Mouse (Mus musculus): ENCODE results near the gene Fam98a. TPM values are rescaled to one million over a fixed set of nuclear protein-coding genes. Genes with fewer than 3 reads are reported as not detected.

The Fam98a gene
- polyA plus RNA-seq, 1 experiment, result 30.1 TPM

- no peak for TF ChIP-seq CEBPB (IDR thresholded peaks at IDR 0.05; ENCODE audit: low read depth)
- no peak for TF ChIP-seq FOSL1 (IDR thresholded peaks at IDR 0.05; ENCODE audit: insufficient read depth, low read length, poor library complexity, severe bottlenecking)
- no peak for TF ChIP-seq MYOG (IDR thresholded peaks at IDR 0.05; ENCODE audit: control insufficient read depth, extremely low read depth, insufficient read length)
- no peak for TF ChIP-seq CTCF (IDR thresholded peaks at IDR 0.05; ENCODE audit: control insufficient read depth, insufficient read depth, insufficient read length)
- TF ChIP-seq MAX (IDR thresholded peaks at IDR 0.05), result no peak
- TF ChIP-seq MYOD1 (IDR thresholded peaks at IDR 0.05; ENCODE audit: control insufficient read depth, insufficient read length, low read depth), result no peak
- TF ChIP-seq USF1 (IDR thresholded peaks at IDR 0.05; ENCODE audit: low read depth), result no peak
- Histone ChIP-seq H3K79me3 (ENCODE audit: low read depth) (no peaks in the 10 kb centered on the region), H3ac (ENCODE audit: control insufficient read depth, insufficient read length, low read depth) (no peak overlapping the region)
These were observed 5.3 kb upstream of the Fam98a start for GRCm38 (mm10) chr17:75557031-75557430.

DNA sequence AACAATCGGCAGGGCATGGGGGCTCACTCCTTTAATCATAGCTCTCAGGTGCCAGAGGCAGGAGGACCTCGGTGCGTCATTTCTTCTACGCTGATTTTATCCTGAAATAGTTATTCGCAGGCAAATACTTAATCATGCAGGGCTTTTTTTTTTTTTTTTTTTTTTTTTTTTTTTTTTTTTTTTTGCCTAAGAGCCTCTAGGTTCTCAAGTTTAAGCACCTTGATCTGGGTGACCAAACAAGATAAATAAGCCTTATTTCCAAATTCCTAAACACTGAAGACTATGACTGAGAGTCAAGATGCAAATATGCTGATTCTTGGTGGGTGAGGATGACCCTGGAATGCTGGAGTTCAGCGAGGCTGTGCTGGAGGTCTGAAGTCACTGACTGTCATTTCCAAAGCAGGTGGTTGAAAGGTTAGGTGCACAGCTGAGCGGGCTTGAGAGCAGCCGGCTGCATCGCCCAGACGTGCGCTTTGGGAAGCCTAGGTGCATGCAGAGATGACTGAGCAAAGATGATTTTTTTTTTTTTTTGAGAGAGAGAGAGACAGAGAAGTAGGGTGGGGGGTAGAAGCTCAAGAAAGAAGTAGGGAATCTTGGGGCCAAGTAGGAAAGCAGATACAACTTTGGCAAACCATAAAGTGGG lies 854 bp downstream of the Fam98a start:
- Histone ChIP-seq H3K79me3 (ENCODE audit: low read depth) (peaks cover 46% of the 10 kb centered on the region), H3K27me3 (ENCODE audit: control insufficient read depth, insufficient read depth, insufficient read length) (no peaks in the 10 kb centered on the region), H3ac (ENCODE audit: control insufficient read depth, insufficient read length, low read depth) (peak overlapping the region; percentile 97), H3K79me2 (ENCODE audit: control insufficient read depth, insufficient read depth) (peaks cover 57% of the 10 kb centered on the region), H3K36me3 (ENCODE audit: control insufficient read depth, insufficient read depth) (peaks cover 19% of the 10 kb centered on the region), H3K4me3 (ENCODE audit: insufficient read depth, poor library complexity, severe bottlenecking) (peak overlapping the region; percentile 85)
- TF ChIP-seq USF1 (IDR thresholded peaks at IDR 0.05; ENCODE audit: low read depth) (no peak), FOSL1 (IDR thresholded peaks at IDR 0.05; ENCODE audit: insufficient read depth, low read length, poor library complexity, severe bottlenecking) (no peak), MYOD1 (IDR thresholded peaks at IDR 0.05; ENCODE audit: control insufficient read depth, insufficient read length, low read depth) (no peak), CTCF (IDR thresholded peaks at IDR 0.05; ENCODE audit: control insufficient read depth, insufficient read depth, insufficient read length) (no peak), MAX (IDR thresholded peaks at IDR 0.05) (no peak), CEBPB (IDR thresholded peaks at IDR 0.05; ENCODE audit: low read depth) (no peak), MYOG (IDR thresholded peaks at IDR 0.05; ENCODE audit: control insufficient read depth, extremely low read depth, insufficient read length) (no peak)

More at GRCm38 (mm10) chr17:75557031-75557430, 5.3 kb upstream of the Fam98a start:
- H3K36me3 ChIP-seq (ENCODE audit: control insufficient read depth, insufficient read depth), result no peaks in the 10 kb centered on the region
- no peak overlapping the region for H3K4me3 ChIP-seq (ENCODE audit: insufficient read depth, poor library complexity, severe bottlenecking)
- H3K79me2 ChIP-seq (ENCODE audit: control insufficient read depth, insufficient read depth), result no peaks in the 10 kb centered on the region
- no peaks in the 10 kb centered on the region for H3K27me3 ChIP-seq (ENCODE audit: control insufficient read depth, insufficient read depth, insufficient read length)

DNA sequence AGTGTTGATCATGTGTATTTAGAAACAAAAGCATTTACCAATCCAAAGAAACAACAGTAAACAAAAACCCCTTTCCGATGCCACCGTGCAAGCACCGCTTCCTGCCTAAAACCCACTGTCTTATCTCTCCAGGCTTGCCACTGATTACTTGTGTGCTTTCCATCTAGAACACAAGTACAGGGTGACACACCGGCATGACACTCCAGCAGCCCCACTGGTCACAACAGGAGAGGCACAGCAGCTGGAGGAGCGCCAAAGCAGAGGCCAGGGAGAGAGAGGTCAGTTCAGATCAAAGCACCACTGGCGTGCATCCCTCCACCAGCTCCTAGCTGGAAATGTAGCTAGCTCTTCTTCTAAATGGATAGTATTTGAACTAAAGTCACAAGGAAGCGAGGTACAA lies 7.5 kb downstream of the Fam98a start:
- Histone ChIP-seq H3K36me3 (ENCODE audit: control insufficient read depth, insufficient read depth) (peaks cover 60% of the 10 kb centered on the region), H3ac (ENCODE audit: control insufficient read depth, insufficient read length, low read depth) (no peak overlapping the region)
- TF ChIP-seq CEBPB (IDR thresholded peaks at IDR 0.05; ENCODE audit: low read depth) (no peak), MYOG (IDR thresholded peaks at IDR 0.05; ENCODE audit: control insufficient read depth, extremely low read depth, insufficient read length) (no peak), MYOD1 (IDR thresholded peaks at IDR 0.05; ENCODE audit: control insufficient read depth, insufficient read length, low read depth) (no peak), MAX (IDR thresholded peaks at IDR 0.05) (no peak), FOSL1 (IDR thresholded peaks at IDR 0.05; ENCODE audit: insufficient read depth, low read length, poor library complexity, severe bottlenecking) (no peak), CTCF (IDR thresholded peaks at IDR 0.05; ENCODE audit: control insufficient read depth, insufficient read depth, insufficient read length) (no peak)

DNA sequence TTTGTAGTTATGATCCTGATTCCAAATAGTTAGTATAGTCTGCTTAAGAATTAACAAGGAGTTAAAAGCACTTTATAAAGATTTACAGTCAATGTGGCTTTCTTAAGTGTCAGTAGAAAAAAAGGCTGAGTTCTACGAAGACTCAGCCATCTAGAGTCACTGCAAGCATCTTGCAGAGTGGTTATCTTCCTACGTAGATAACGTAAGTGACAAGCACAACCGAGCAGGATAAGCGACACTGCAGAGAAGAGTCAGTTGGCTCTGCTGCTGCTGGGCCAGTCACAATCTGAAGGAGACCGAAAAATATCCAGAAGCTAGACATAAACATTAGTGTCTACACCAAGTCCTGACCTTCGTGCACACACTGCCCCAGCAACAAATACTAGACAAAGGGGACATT lies 8.3 kb downstream of the Fam98a start:
- Histone ChIP-seq H3K36me3 (ENCODE audit: control insufficient read depth, insufficient read depth) (peaks cover 68% of the 10 kb centered on the region), H3ac (ENCODE audit: control insufficient read depth, insufficient read length, low read depth) (no peak overlapping the region), H3K79me3 (ENCODE audit: low read depth) (peaks cover 29% of the 10 kb centered on the region), H3K4me3 (ENCODE audit: insufficient read depth, poor library complexity, severe bottlenecking) (no peak overlapping the region), H3K79me2 (ENCODE audit: control insufficient read depth, insufficient read depth) (peaks cover 70% of the 10 kb centered on the region), H3K27me3 (ENCODE audit: control insufficient read depth, insufficient read depth, insufficient read length) (no peaks in the 10 kb centered on the region)
- TF ChIP-seq MYOD1 (IDR thresholded peaks at IDR 0.05; ENCODE audit: control insufficient read depth, insufficient read length, low read depth) (no peak), CEBPB (IDR thresholded peaks at IDR 0.05; ENCODE audit: low read depth) (no peak), MYOG (IDR thresholded peaks at IDR 0.05; ENCODE audit: control insufficient read depth, extremely low read depth, insufficient read length) (no peak), MAX (IDR thresholded peaks at IDR 0.05) (no peak), FOSL1 (IDR thresholded peaks at IDR 0.05; ENCODE audit: insufficient read depth, low read length, poor library complexity, severe bottlenecking) (no peak), CTCF (IDR thresholded peaks at IDR 0.05; ENCODE audit: control insufficient read depth, insufficient read depth, insufficient read length) (no peak), USF1 (IDR thresholded peaks at IDR 0.05; ENCODE audit: low read depth) (no peak)

More for the DNA sequence above, 7.5 kb downstream of the Fam98a start:
- H3K4me3 ChIP-seq (ENCODE audit: insufficient read depth, poor library complexity, severe bottlenecking), result no peak overlapping the region
- H3K79me3 ChIP-seq (ENCODE audit: low read depth), result peaks cover 36% of the 10 kb centered on the region
- no peaks in the 10 kb centered on the region for H3K27me3 ChIP-seq (ENCODE audit: control insufficient read depth, insufficient read depth, insufficient read length)
- H3K79me2 ChIP-seq (ENCODE audit: control insufficient read depth, insufficient read depth), result peaks cover 79% of the 10 kb centered on the region

- no peaks in the 10 kb centered on the region for H3K27me3 ChIP-seq (ENCODE audit: control insufficient read depth, insufficient read depth, insufficient read length)
- peaks cover 68% of the 10 kb centered on the region for H3K36me3 ChIP-seq (ENCODE audit: control insufficient read depth, insufficient read depth)
- peaks cover 6% of the 10 kb centered on the region for H3K79me3 ChIP-seq (ENCODE audit: low read depth)
- no peak overlapping the region for H3K4me3 ChIP-seq (ENCODE audit: insufficient read depth, poor library complexity, severe bottlenecking)
- TF ChIP-seq MAX (IDR thresholded peaks at IDR 0.05) (no peak), CEBPB (IDR thresholded peaks at IDR 0.05; ENCODE audit: low read depth) (no peak)
- peaks cover 34% of the 10 kb centered on the region for H3K79me2 ChIP-seq (ENCODE audit: control insufficient read depth, insufficient read depth)
- H3ac ChIP-seq (ENCODE audit: control insufficient read depth, insufficient read length, low read depth), result no peak overlapping the region
These were observed 11.9 kb downstream of the Fam98a start for GRCm38 (mm10) chr17:75539841-75540240.

GRCm38 (mm10) chr17:75539130-75539529 lies 12.6 kb downstream of the Fam98a start:
- TF ChIP-seq FOSL1 (IDR thresholded peaks at IDR 0.05; ENCODE audit: insufficient read depth, low read length, poor library complexity, severe bottlenecking) (no peak), MYOD1 (IDR thresholded peaks at IDR 0.05; ENCODE audit: control insufficient read depth, insufficient read length, low read depth) (no peak), USF1 (IDR thresholded peaks at IDR 0.05; ENCODE audit: low read depth) (no peak), MAX (IDR thresholded peaks at IDR 0.05) (no peak), CTCF (IDR thresholded peaks at IDR 0.05; ENCODE audit: control insufficient read depth, insufficient read depth, insufficient read length) (no peak), CEBPB (IDR thresholded peaks at IDR 0.05; ENCODE audit: low read depth) (no peak), MYOG (IDR thresholded peaks at IDR 0.05; ENCODE audit: control insufficient read depth, extremely low read depth, insufficient read length) (no peak)
- Histone ChIP-seq H3K79me3 (ENCODE audit: low read depth) (peaks cover 6% of the 10 kb centered on the region), H3ac (ENCODE audit: control insufficient read depth, insufficient read length, low read depth) (no peak overlapping the region), H3K79me2 (ENCODE audit: control insufficient read depth, insufficient read depth) (peaks cover 27% of the 10 kb centered on the region), H3K4me3 (ENCODE audit: insufficient read depth, poor library complexity, severe bottlenecking) (no peak overlapping the region), H3K36me3 (ENCODE audit: control insufficient read depth, insufficient read depth) (peaks cover 66% of the 10 kb centered on the region), H3K27me3 (ENCODE audit: control insufficient read depth, insufficient read depth, insufficient read length) (no peaks in the 10 kb centered on the region)
